Mouse (Mus musculus) kidney, embryonic 15.5 days (tissue): ENCODE data around the gene Tarm1. TPM values are rescaled to one million over a fixed set of nuclear protein-coding genes. Genes with fewer than 3 reads are reported as not detected.

Experiments
- ATAC-seq: fragments of 200-750 bp; cut with Nextera tagmentation; replicated peaks from 2 replicates; pipeline ENCODE4 v1.8.0; 2017; ENCODE audit warnings: moderate TSS enrichment; ENCODE audit not compliant: low FRiP score
- H3K27ac ChIP-seq: fragments of 300-500 bp; sonication (generic); 2 replicates; pipeline ENCODE4 v1.5.1; 2015; ENCODE audit warnings: mild to moderate bottlenecking, inconsistent platforms
- H3K27me3 ChIP-seq: fragments of 300-500 bp; sonication (generic); 2 replicates; pipeline ENCODE4 v1.6.1; 2015; ENCODE audit warnings: inconsistent platforms
- H3K36me3 ChIP-seq: fragments of 300-500 bp; sonication (generic); 2 replicates; pipeline ENCODE4 v1.6.1; 2015; ENCODE audit warnings: inconsistent platforms
- H3K4me1 ChIP-seq: fragments of 300-500 bp; sonication (generic); 2 replicates; pipeline ENCODE4 v1.6.1; 2015; ENCODE audit warnings: inconsistent platforms
- H3K4me2 ChIP-seq: fragments of 300-500 bp; sonication (generic); 2 replicates; pipeline ENCODE4 v1.6.1; 2015; ENCODE audit warnings: moderate library complexity, mild to moderate bottlenecking, inconsistent platforms
- H3K4me3 ChIP-seq: fragments of 300-500 bp; sonication (generic); replicated peaks from 2 replicates; pipeline ENCODE4 v1.5.1; 2015; ENCODE audit warnings: mild to moderate bottlenecking, inconsistent platforms
- H3K9ac ChIP-seq: fragments of 300-500 bp; sonication (generic); 2 replicates; pipeline ENCODE4 v1.6.1; 2015; ENCODE audit warnings: mild to moderate bottlenecking, inconsistent platforms
- H3K9me3 ChIP-seq: fragments of 300-500 bp; sonication (generic); replicated peaks from 2 replicates; pipeline ENCODE4 v1.6.1; 2016; ENCODE audit warnings: inconsistent platforms
- WGBS: fragments of 180-500 bp; shearing (Covaris S2); methylation state at CpG from one replicate; pipeline ENCODE4 v1.1.7; 2015; ENCODE audit warnings: mixed read lengths; 5-methylcytosine and 5-hydroxymethylcytosine counted together
- polyA plus RNA-seq: library from polyadenylated mRNA; unstranded; fragments of >200 nt; fragmentation: Nextera tagmentation; extraction: Ambion mirVana; gene quantifications from 2 replicates; pipeline ENCODE4 v1.2.1, GENCODE M21; 2015

Tarm1 gene
- 0.12 and 0.17 TPM in 2 replicates for polyA plus RNA-seq

DNA sequence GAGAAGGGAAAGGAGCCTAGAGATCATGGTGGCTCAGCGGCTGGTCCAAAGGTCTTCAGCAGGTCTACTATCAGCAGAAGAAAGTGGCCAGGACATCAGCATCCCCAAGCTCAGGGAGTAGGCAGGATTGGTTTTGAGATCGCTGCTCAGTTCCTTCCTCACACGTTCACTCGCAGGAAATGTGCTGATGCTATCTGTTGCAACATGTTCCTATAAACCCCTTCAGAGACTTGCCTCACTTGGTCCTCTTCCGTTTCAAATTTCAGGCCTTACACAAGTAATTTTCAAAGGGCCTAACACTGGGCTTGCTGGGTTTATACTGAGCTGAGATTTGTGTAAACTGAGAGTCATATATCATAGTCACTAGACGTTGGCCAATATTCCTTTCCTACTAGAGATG, at the start of gene Tarm1:
Tarm1 (minus strand) TSS at position 186 of the 400 bp plus-strand sequence.
- WGBS, result 81% methylated on average over 6 of the region's 6 CpGs
- H3K9me3 ChIP-seq, result no peaks in the 10 kb centered on the region
- no peak within 1 kb of the TSS for H3K4me3 ChIP-seq
- no peak within 1 kb of the TSS for H3K9ac ChIP-seq
- H3K4me2 ChIP-seq, result no peak within 1 kb of the TSS
- H3K27ac ChIP-seq, result no peak within 1 kb of the TSS
- no peaks in the 10 kb centered on the region for H3K36me3 ChIP-seq
- H3K27me3 ChIP-seq, result no peaks in the 10 kb centered on the region
- ATAC-seq, result no peak
- no peaks in the 10 kb centered on the region for H3K4me1 ChIP-seq

- 79% methylated on average over 3 of the region's 3 CpGs for WGBS
- no peaks in the 10 kb centered on the region for H3K9me3 ChIP-seq
- ATAC-seq, result no peak
- H3K36me3 ChIP-seq, result no peaks in the 10 kb centered on the region
- no peaks in the 10 kb centered on the region for H3K27me3 ChIP-seq
- H3K4me2 ChIP-seq, result no peak overlapping the region
- no peaks in the 10 kb centered on the region for H3K4me1 ChIP-seq
- no peak overlapping the region for H3K9ac ChIP-seq
- H3K27ac ChIP-seq, result no peak overlapping the region
- no peak overlapping the region for H3K4me3 ChIP-seq
Measured at GRCm38 (mm10) chr7:3505913-3506312, 3.5 kb upstream of the Tarm1 start.

DNA sequence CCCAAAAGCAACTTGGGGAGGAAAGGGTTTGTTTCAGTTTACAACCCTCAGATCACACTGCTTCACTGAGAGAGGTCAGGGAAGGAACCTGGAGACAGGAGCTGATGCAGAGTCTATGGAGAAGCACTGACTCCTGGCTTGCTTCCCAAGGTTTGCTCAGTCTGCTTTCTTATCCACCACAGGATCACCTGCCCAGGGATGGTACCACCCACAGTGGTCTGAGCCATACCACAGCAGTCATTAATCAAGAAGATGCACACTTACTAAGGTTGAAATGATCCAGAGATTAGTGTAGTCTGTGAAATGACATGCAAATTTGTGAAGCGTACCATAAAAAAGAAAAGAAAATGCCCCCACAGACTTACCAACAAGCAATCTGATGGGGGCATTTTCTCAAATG, 2.0 kb downstream of the Tarm1 start:
- Histone ChIP-seq H3K4me1 (no peaks in the 10 kb centered on the region), H3K36me3 (no peaks in the 10 kb centered on the region), H3K27ac (no peak overlapping the region), H3K9ac (no peak overlapping the region), H3K9me3 (no peaks in the 10 kb centered on the region), H3K4me2 (no peak overlapping the region), H3K4me3 (no peak overlapping the region), H3K27me3 (no peaks in the 10 kb centered on the region)
- 93% methylated on average over 1 of the region's 1 CpGs for WGBS
- ATAC-seq, result no peak

DNA sequence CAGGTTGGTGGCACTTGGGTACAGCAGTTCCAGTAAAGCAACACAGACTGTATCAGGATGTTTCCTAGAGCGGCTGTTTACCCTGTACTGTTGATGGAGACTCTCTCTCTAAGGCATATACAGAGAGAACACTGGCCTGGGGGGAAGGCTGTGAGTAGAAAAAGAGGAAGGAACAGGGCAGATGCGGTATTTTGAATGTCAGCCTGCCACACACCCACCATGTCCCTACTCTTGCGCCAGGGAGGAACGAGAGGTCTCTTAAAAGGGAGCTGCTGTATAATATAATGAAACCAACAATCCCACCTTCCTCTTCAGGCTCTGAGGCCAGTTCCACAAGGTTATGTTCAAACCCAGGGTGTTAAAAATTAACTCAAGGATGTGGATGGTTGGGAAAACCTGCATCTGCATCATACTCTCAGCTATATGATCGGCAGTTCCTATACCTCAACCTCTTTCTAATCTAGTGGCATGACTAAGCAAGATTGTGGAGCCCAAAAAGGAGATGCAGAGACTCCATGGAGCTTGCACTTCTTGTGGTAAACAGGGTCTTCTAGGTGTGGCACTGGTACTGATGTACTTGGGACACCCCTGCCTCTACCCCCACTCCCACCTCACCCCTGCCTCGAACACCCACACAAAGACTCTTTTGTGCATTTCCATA, 20.3 kb downstream of the Tarm1 start:
- ATAC-seq, result no peak
- 92% methylated on average over 6 of the region's 6 CpGs for WGBS

GRCm38 (mm10) chr7:3476728-3477127, 25.7 kb downstream of the Tarm1 start:
- 65% methylated on average over 5 of the region's 5 CpGs for WGBS
- Histone ChIP-seq H3K27me3 (no peaks in the 10 kb centered on the region), H3K4me1 (no peaks in the 10 kb centered on the region), H3K9ac (no peak overlapping the region), H3K9me3 (peaks cover 4% of the 10 kb centered on the region; the same call in 1 of the 2 replicates), H3K27ac (no peak overlapping the region), H3K4me2 (no peak overlapping the region), H3K4me3 (no peak overlapping the region), H3K36me3 (no peaks in the 10 kb centered on the region)
- no peak for ATAC-seq

More for the DNA sequence above, 20.3 kb downstream of the Tarm1 start:
- H3K4me3 ChIP-seq, result no peak overlapping the region
- H3K27me3 ChIP-seq, result no peaks in the 10 kb centered on the region
- peaks cover 6% of the 10 kb centered on the region; the same call in 1 of the 2 replicates for H3K9me3 ChIP-seq
- no peaks in the 10 kb centered on the region for H3K4me1 ChIP-seq
- no peak overlapping the region for H3K9ac ChIP-seq
- no peak overlapping the region for H3K4me2 ChIP-seq
- no peaks in the 10 kb centered on the region for H3K36me3 ChIP-seq
- H3K27ac ChIP-seq, result no peak overlapping the region

DNA sequence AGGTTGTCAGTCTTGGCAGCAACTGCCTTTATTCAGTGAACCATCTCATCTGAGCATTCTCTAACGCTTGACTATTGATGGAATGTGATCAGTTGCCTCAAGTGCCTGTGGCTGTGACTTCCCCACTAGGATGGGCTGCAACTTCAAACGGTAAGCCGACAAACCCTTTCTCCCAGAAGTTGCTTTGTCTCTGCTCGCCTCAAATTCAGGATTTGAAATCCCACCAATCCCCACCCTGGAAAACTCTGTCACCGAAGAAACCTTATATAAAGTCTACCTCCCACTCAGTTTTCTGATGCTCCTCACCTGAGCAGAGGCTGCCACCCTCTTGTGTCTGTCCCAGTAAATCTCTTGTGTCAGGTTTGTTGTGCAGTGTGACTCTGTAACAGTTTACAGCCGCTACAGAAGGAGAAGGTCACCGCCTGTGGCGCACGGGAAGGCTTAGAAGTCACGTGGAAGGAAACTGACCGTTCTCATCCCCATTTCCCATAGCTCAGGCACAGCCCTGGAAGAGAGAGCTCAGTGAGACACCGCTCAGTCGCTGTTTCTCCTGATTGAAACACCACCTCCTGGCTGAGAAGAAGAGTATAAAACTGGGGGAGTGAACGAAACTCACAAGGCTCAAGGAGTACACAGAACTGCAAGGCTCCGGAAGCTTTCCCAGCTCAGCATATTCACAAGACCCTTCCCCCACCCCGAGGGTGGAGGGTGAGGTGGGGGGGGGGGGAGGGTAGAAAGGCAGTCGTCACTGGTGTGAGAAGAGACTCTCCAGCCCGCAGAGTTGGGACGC, 27.9 kb downstream of the Tarm1 start:
- no peaks in the 10 kb centered on the region for H3K36me3 ChIP-seq
- WGBS, result 4% methylated on average over 19 of the region's 19 CpGs
- peak overlapping the region; percentile 44 for H3K4me2 ChIP-seq
- H3K4me1 ChIP-seq, result no peaks in the 10 kb centered on the region
- H3K9ac ChIP-seq, result no peak overlapping the region
- peak overlapping the region; percentile 5; the same call in 1 of the 2 replicates for H3K4me3 ChIP-seq
- no peak overlapping the region for H3K27ac ChIP-seq
- no peaks in the 10 kb centered on the region for H3K9me3 ChIP-seq
- peak; percentile 64 for ATAC-seq
- H3K27me3 ChIP-seq, result no peaks in the 10 kb centered on the region

GRCm38 (mm10) chr7:3472774-3473173, 29.6 kb downstream of the Tarm1 start:
- Histone ChIP-seq H3K9me3 (no peaks in the 10 kb centered on the region), H3K4me2 (no peak overlapping the region), H3K27ac (no peak overlapping the region), H3K9ac (no peak overlapping the region), H3K4me3 (no peak overlapping the region), H3K36me3 (no peaks in the 10 kb centered on the region), H3K27me3 (no peaks in the 10 kb centered on the region), H3K4me1 (no peaks in the 10 kb centered on the region)
- ATAC-seq, result no peak
- 71% methylated on average over 3 of the region's 3 CpGs for WGBS

DNA sequence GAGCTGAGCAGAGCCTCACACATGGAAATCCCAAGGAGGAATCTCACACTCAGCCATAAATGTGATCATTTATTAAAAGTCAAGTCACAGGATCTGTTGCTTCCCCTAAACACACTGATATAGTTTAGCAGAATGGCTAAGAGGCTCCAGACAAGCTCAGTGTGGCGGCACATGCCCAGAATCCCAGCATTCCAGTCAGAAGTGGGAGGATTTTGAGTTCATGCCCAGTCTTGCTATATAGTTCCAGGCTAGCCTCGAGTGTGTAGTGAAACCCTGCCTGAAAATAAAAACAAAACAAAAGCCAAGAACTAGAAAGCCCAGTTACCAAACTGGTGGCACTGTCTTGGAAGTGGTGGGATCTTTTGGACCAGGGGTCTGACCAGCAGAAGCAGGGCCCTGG, 33.8 kb downstream of the Tarm1 start:
- Histone ChIP-seq H3K4me1 (no peaks in the 10 kb centered on the region), H3K4me2 (no peak overlapping the region), H3K27ac (no peak overlapping the region), H3K4me3 (no peak overlapping the region), H3K36me3 (no peaks in the 10 kb centered on the region), H3K27me3 (no peaks in the 10 kb centered on the region), H3K9me3 (no peaks in the 10 kb centered on the region), H3K9ac (no peak overlapping the region)
- ATAC-seq, result no peak
- 49% methylated on average over 2 of the region's 2 CpGs for WGBS

- Histone ChIP-seq H3K4me2 (no peak overlapping the region), H3K4me1 (no peaks in the 10 kb centered on the region), H3K27ac (no peak overlapping the region), H3K4me3 (no peak overlapping the region), H3K36me3 (no peaks in the 10 kb centered on the region), H3K9ac (no peak overlapping the region), H3K9me3 (no peaks in the 10 kb centered on the region), H3K27me3 (no peaks in the 10 kb centered on the region)
- ATAC-seq, result no peak
- 81% methylated on average over 4 of the region's 4 CpGs for WGBS
Measured at GRCm38 (mm10) chr7:3463306-3463705, 39.1 kb downstream of the Tarm1 start.

DNA sequence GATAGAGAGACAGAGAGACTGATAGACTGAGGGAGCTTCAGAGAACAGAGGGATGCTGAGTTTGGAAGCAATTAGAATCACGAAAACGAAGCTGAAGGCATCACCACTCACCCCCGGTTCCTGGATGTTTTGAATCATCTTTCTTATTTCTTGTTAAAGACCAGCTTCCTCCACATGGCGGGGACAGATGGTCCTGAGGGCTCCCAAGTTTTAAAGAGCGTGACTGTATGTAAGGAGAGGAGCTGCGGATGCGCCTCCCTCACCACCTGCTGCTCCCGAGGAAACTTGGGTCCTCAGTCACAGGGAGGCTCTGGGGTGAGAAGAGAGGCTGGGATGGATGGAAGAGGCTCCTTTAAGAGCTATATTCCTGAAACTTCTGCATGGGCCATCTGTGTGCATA, 42.2 kb downstream of the Tarm1 start:
- H3K27ac ChIP-seq, result no peak overlapping the region
- WGBS, result 85% methylated on average over 8 of the region's 8 CpGs
- no peaks in the 10 kb centered on the region for H3K27me3 ChIP-seq
- no peaks in the 10 kb centered on the region for H3K9me3 ChIP-seq
- no peak overlapping the region for H3K4me3 ChIP-seq
- H3K4me1 ChIP-seq, result no peaks in the 10 kb centered on the region
- H3K4me2 ChIP-seq, result no peak overlapping the region
- ATAC-seq, result no peak
- H3K9ac ChIP-seq, result no peak overlapping the region
- H3K36me3 ChIP-seq, result no peaks in the 10 kb centered on the region

GRCm38 (mm10) chr7:3457841-3458217, 44.6 kb downstream of the Tarm1 start:
- no peak overlapping the region for H3K27ac ChIP-seq
- H3K9me3 ChIP-seq, result no peaks in the 10 kb centered on the region
- no peaks in the 10 kb centered on the region for H3K27me3 ChIP-seq
- H3K4me3 ChIP-seq, result no peak overlapping the region
- H3K9ac ChIP-seq, result no peak overlapping the region
- H3K4me1 ChIP-seq, result no peaks in the 10 kb centered on the region
- H3K4me2 ChIP-seq, result no peak overlapping the region
- H3K36me3 ChIP-seq, result no peaks in the 10 kb centered on the region
- WGBS, result 68% methylated on average over 9 of the region's 9 CpGs
- ATAC-seq, result no peak

DNA sequence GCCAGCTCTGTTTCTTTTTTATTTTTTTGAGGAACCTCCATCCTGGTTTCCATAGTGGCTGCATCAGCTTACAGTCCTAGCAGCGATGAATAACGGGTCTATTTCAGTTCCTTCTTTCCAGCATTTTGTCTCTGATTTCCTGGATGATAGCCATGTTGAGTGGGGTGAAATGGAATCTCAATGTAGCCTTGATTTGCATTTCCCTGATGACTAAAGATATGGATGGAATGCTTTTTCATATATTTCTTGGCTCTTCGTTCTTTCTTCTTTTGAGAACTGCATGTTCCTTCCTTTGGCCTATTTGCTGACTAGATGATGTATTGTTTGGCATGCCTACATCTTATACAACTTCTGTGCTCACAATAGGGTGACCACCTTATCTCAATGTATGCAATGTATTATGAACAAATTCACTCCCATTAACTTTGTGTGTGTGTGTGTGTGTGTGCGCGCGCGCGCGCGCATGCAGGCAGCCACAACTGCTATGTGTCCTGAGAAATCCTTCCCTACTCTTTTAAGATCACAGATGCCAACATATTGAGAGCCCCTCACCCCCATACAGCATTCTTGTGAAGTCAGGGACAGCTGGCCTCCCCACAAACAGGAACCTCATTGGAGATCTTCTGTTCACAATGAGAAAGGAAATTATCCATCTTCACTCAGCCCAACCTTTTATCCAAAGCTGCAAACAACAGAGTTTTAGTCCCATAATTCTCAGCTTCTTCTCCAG, 45.1 kb downstream of the Tarm1 start:
- Histone ChIP-seq H3K27ac (no peak overlapping the region), H3K4me1 (no peaks in the 10 kb centered on the region), H3K27me3 (no peaks in the 10 kb centered on the region), H3K9me3 (no peaks in the 10 kb centered on the region), H3K9ac (no peak overlapping the region), H3K4me3 (no peak overlapping the region), H3K4me2 (no peak overlapping the region), H3K36me3 (no peaks in the 10 kb centered on the region)
- ATAC-seq, result no peak
- 89% methylated on average over 10 of the region's 10 CpGs for WGBS
